Mouse (Mus musculus) heart, adult 2 months (tissue): ENCODE data around the gene Mettl16. TPM values are rescaled to one million over a fixed set of nuclear protein-coding genes. Genes with fewer than 3 reads are reported as not detected.

Experiments
- DNase-seq, 2 experiments: peaks; one replicate each; pipeline ENCODE4 v3.0.0; 2021
- H3K27ac ChIP-seq: fragments of 200-600 bp; 2 replicates; pipeline ENCODE4 v1.8.1; 2022
- H3K27me3 ChIP-seq: fragments of 200-500 bp; 2 replicates; pipeline ENCODE4 v1.6.1; 2012; ENCODE audit warnings: mild to moderate bottlenecking, low read length, inconsistent platforms, mixed read lengths; ENCODE audit not compliant: control insufficient read depth, insufficient read depth
- H3K36me3 ChIP-seq: fragments of 200-500 bp; 2 replicates; pipeline ENCODE4 v1.6.1; 2012; ENCODE audit warnings: low read length, inconsistent platforms; ENCODE audit not compliant: control insufficient read depth, insufficient read depth
- H3K4me1 ChIP-seq: fragments of 200-500 bp; 2 replicates; pipeline ENCODE4 v1.6.1; 2011; ENCODE audit warnings: low read length; ENCODE audit not compliant: control insufficient read depth, insufficient read depth
- H3K4me3 ChIP-seq: fragments of 200-600 bp; 2 replicates; pipeline ENCODE4 v1.8.1; 2022
- H3K79me2 ChIP-seq: fragments of 200-500 bp; replicated peaks from 2 replicates; pipeline ENCODE4 v1.6.1; 2012; ENCODE audit warnings: mild to moderate bottlenecking, inconsistent platforms, low read length, moderate library complexity, mixed read lengths; ENCODE audit not compliant: control insufficient read depth, insufficient read depth
- H3K9ac ChIP-seq: fragments of 200-500 bp; 2 replicates; pipeline ENCODE4 v1.6.1; 2012; ENCODE audit warnings: low read depth, mild to moderate bottlenecking, control low read depth, inconsistent platforms, low read length, mixed read lengths
- CTCF ChIP-seq: fragments of 200-600 bp; IDR thresholded peaks from 2 replicates; pipeline ENCODE4 v1.8.1; 2022; ENCODE audit warnings: antibody characterized with exemption, mild to moderate bottlenecking, moderate library complexity
- EP300 ChIP-seq: fragments of 200-500 bp; IDR thresholded peaks from 2 replicates; pipeline ENCODE4 v1.6.1; 2011; ENCODE audit warnings: low read depth, low read length, control low read depth; ENCODE audit not compliant: insufficient read depth
- POLR2A ChIP-seq: fragments of 200-500 bp; IDR thresholded peaks from 2 replicates; pipeline ENCODE4 v1.6.1; 2011; ENCODE audit warnings: mild to moderate bottlenecking, low read depth, low read length, control low read depth; ENCODE audit not compliant: insufficient read depth
- WGBS: fragments of 180-500 bp; shearing (Covaris S2); methylation state at CpG from one replicate; pipeline ENCODE4 v1.1.7; 2018; 5-methylcytosine and 5-hydroxymethylcytosine counted together
- intact Hi-C: fragments of 180-260 bp; cut with DNase I; formaldehyde crosslinking; loops from one replicate; pipeline ENCODE4 v1.15.1; 2025
- polyA plus RNA-seq: library from polyadenylated mRNA; depleted of rRNA; stranded (reverse); fragments of >200 nt; gene quantifications from 2 replicates; pipeline ENCODE4 v1.2.3, GENCODE M21; 2012
- total RNA-seq, 2 experiments: library from RNA; stranded (reverse); gene quantifications; 2 replicates each; pipeline ENCODE4 v1.2.3; 2021

Gene Mettl16
- total and polyA plus RNA-seq, 3 experiments = 2.8 to 17.8 (median 16.3) TPM

DNA sequence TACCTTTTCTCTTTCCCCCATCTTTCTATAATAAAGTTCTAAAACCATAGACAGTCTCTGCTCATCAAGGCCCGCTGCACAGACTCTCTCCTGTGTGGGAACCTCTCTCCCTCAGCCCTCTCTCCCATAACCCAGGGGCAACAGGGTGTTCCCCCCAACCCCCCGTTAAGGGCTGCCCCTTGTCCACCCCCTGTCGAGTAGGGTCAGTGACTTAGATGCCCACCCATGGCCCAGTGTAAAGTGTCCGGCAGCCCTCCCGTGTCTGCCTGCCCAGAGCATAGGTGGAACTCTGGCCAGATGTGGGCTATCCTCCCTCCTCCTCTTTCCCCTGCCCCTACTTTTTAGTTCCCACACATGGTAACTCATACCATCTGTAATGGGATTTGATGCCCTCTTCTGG, 40.9 kb downstream of the Mettl16 start:
- intact Hi-C loops = loop anchor here (5.0 kb wide), 1 partner anchor 36 kb away; no protein-coding TSS in a partner anchor
- Histone ChIP-seq H3K4me3 (no peak overlapping the region), H3K79me2 (no peaks in the 10 kb centered on the region), H3K9ac (no peak overlapping the region), H3K27ac (no peak overlapping the region), H3K27me3 (no peaks in the 10 kb centered on the region), H3K4me1 (no peaks in the 10 kb centered on the region), H3K36me3 (no peaks in the 10 kb centered on the region)
- DNase-seq = no peak
- WGBS = 80% methylated on average over 5 of the region's 5 CpGs
- no peak for TF ChIP-seq POLR2A
- TF ChIP-seq CTCF = no peak
- no peak for TF ChIP-seq EP300

DNA sequence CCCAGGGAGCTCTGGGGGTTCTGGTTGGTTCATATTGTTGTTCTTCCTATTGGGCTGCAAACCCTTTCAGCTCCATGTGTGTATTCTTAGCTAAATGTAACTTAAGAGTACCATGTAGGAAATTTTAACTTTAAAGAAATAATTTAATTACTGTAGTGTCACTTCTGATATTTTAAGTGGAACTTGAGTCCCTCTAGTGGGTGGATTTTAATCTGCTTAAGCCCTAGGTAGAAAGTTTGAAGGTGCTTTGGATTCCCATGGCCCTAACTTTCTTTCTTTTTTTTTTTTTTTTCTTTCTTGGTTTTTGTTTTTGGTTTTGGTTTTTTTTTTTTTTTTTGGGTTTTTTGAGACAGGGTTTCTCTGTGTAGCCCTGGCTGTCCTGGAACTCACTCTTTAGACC, 45.2 kb downstream of the Mettl16 start:
- Histone ChIP-seq H3K4me1 (no peaks in the 10 kb centered on the region), H3K79me2 (no peaks in the 10 kb centered on the region; the same call in 1 of the 2 replicates), H3K36me3 (no peaks in the 10 kb centered on the region), H3K27ac (no peak overlapping the region), H3K9ac (no peak overlapping the region), H3K4me3 (no peak overlapping the region), H3K27me3 (no peaks in the 10 kb centered on the region)
- DNase-seq = no peak
- intact Hi-C loops = loop anchor here (2.0 kb wide), 1 partner anchor 181 kb away; no protein-coding TSS in a partner anchor
- TF ChIP-seq CTCF (peak; percentile 64), POLR2A (no peak), EP300 (no peak)

DNA sequence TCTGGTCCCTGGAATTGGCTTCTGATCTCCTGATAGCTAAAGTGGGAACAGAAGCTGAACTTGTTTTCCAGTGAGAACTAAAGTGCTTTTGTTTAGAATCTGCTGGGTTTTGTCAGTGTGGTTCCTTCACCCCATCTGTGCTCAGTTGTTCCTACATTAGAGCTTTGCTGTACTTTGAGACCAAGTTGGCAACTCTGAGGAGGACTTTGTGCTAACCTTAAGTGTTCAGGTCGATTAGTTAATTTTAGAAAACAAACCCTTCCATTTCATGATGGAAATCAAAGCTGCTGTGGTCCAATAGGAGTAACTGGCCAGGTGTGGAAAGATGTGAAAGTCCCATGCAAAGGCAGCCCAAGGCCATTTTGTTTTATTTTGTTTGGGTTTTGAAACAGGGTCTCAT, 50.3 kb downstream of the Mettl16 start:
- no peaks in the 10 kb centered on the region; the same call in 1 of the 2 replicates for H3K79me2 ChIP-seq
- intact Hi-C loops = loop anchor here (1.0 kb wide), 1 partner anchor 27 kb away; no protein-coding TSS in a partner anchor
- H3K4me3 ChIP-seq = no peak overlapping the region
- 58% methylated on average over 1 of the region's 1 CpGs for WGBS
- TF ChIP-seq CTCF (no peak), POLR2A (no peak), EP300 (no peak)
- no peak overlapping the region for H3K27ac ChIP-seq
- no peak for DNase-seq
- H3K4me1 ChIP-seq = peaks cover under 1% of the 10 kb centered on the region
- H3K27me3 ChIP-seq = no peaks in the 10 kb centered on the region
- H3K36me3 ChIP-seq = no peaks in the 10 kb centered on the region
- no peak overlapping the region for H3K9ac ChIP-seq

DNA sequence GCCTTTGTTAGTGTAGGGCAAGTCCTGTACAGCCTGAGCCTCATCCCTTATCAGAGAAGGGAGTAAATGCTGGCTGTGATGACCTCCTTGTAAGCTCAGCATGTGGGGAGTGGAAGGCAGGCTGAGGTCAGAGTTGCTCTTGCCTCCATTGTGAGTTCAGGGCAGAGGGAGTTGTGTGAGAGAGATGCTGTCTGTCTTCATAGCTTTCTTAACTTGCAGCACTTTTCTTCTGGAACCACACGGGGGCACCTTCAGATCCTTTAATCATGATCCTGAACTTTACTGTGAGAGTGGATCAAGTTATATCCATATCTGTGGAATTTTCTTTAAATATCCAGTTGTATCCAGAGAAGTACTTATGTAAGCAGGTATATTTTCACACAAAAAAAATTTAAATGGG, 50.8 kb downstream of the Mettl16 start:
- Histone ChIP-seq H3K4me1 (peaks cover 3% of the 10 kb centered on the region), H3K79me2 (no peaks in the 10 kb centered on the region; the same call in 1 of the 2 replicates), H3K27ac (no peak overlapping the region), H3K9ac (no peak overlapping the region), H3K36me3 (no peaks in the 10 kb centered on the region), H3K4me3 (no peak overlapping the region), H3K27me3 (no peaks in the 10 kb centered on the region)
- 6% methylated on average over 1 of the region's 1 CpGs for WGBS
- intact Hi-C loops = loop anchor here (1.0 kb wide), 1 partner anchor 27 kb away; no protein-coding TSS in a partner anchor
- TF ChIP-seq EP300 (no peak), CTCF (peak; percentile 76)
- DNase-seq = peak in 1 of 2 experiments; percentile 33

DNA sequence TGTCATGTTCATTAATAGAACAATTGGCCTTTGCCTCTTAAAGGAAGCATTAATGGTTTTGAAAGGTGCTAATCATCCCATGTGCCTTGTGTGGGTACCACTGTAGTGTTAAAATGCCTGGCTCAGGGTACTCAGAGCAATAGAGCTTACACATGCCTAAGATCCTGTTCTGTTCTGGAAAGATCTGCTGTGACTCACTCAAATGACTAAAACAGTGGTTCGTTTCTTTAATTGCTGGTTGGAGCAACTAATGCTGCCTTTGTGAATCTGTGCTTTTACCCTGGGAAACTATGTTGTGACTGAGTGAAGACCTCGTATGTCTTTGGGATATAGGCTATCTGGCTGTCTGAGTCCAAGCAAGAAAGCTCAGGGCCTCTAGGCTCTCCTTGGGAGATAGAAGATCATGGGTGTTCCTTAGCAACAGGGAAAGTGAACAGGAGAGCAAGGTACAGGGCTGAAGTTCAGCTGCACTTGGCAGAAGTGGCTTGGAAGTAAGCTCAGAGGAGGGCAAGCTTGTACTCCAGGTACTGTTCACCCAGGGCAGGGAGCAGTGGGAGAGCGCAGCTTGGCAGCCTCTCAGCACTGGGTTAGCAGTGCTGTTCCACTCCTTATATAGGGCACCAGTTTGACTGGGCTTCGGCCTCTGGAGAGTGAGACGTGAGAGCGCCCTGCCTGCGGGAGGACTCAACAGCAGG, 52.3 kb downstream of the Mettl16 start:
- no peak overlapping the region for H3K27ac ChIP-seq
- H3K36me3 ChIP-seq = no peaks in the 10 kb centered on the region
- H3K79me2 ChIP-seq = no peaks in the 10 kb centered on the region
- no peak for TF ChIP-seq POLR2A
- TF ChIP-seq EP300 = no peak
- intact Hi-C loops = no loop called here
- DNase-seq = peak in 1 of 2 experiments; percentile 18
- H3K9ac ChIP-seq = no peak overlapping the region
- H3K4me3 ChIP-seq = no peak overlapping the region
- peaks cover 4% of the 10 kb centered on the region for H3K4me1 ChIP-seq
- 79% methylated on average over 7 of the region's 7 CpGs for WGBS
- no peaks in the 10 kb centered on the region for H3K27me3 ChIP-seq

DNA sequence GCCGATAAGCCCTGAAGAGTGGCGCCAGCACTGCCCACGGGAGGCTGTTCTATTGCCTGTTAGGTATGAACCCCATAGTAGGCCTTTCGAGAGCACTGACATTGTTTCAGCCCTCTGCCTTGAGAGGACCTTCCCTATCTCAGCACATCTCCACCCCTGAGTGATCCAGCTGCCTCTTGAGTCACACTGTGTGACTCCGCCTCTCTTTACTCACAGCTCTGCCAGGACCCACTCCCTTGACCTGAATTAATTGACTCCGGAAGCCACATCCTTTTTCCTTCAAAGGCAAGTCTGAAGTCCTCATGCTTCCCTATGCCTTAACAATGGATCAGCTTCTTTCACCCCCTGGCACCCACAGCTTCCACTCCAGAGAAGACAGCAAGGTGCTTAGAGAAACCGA, 55.5 kb downstream of the Mettl16 start:
- peak; percentile 24 to 41 for DNase-seq
- WGBS = 49% methylated on average over 7 of the region's 7 CpGs
- Histone ChIP-seq H3K79me2 (no peaks in the 10 kb centered on the region), H3K27me3 (no peaks in the 10 kb centered on the region), H3K9ac (no peak overlapping the region), H3K36me3 (no peaks in the 10 kb centered on the region), H3K4me3 (no peak overlapping the region), H3K27ac (no peak overlapping the region), H3K4me1 (peaks cover 4% of the 10 kb centered on the region)
- TF ChIP-seq EP300 = no peak
- TF ChIP-seq POLR2A = no peak
- TF ChIP-seq CTCF = no peak
- intact Hi-C loops = no loop called here
